Mouse (Mus musculus) lung, postnatal 0 days (tissue): ENCODE data around the gene Ap3d1.

Source experiments
- CTCF ChIP-seq: IDR thresholded peaks from 2 replicates; pipeline ENCODE4 v1.5.1; 2016; ENCODE audit warnings: antibody characterized with exemption, mild to moderate bottlenecking
- EP300 ChIP-seq: IDR thresholded peaks from 2 replicates; pipeline ENCODE4 v1.6.1; 2016; ENCODE audit warnings: antibody characterized with exemption, mild to moderate bottlenecking, control low read depth

GRCm38 (mm10) chr10:80752079-80752625 is 10.1 kb upstream of the Ap3d1 start:
- TF ChIP-seq CTCF (no peak), EP300 (no peak)
